Mouse (Mus musculus): Measurements from ENCODE around the gene Rfesd. TPM values are rescaled to one million over a fixed set of nuclear protein-coding genes. Genes with fewer than 3 reads are reported as not detected.

The Rfesd gene
- 6.0 TPM for polyA plus RNA-seq (2012; fragmentation: generic; extraction: Trizol)
- long read RNA-seq, experiment 1, partial matches to known transcripts, result 2 of 9 reads
- long read RNA-seq, experiment 1, other reads (novel, unspliced or antisense), result 4 of 9 reads
- long read RNA-seq, experiment 2, transcript Rfesd-203 (4 exons, 1,436 nt), result major isoform, 5 of 9 reads
- long read RNA-seq, experiment 2, partial matches to known transcripts, result 0 of 9 reads
- long read RNA-seq, experiment 2, other reads (novel, unspliced or antisense), result 2 of 9 reads

DNA sequence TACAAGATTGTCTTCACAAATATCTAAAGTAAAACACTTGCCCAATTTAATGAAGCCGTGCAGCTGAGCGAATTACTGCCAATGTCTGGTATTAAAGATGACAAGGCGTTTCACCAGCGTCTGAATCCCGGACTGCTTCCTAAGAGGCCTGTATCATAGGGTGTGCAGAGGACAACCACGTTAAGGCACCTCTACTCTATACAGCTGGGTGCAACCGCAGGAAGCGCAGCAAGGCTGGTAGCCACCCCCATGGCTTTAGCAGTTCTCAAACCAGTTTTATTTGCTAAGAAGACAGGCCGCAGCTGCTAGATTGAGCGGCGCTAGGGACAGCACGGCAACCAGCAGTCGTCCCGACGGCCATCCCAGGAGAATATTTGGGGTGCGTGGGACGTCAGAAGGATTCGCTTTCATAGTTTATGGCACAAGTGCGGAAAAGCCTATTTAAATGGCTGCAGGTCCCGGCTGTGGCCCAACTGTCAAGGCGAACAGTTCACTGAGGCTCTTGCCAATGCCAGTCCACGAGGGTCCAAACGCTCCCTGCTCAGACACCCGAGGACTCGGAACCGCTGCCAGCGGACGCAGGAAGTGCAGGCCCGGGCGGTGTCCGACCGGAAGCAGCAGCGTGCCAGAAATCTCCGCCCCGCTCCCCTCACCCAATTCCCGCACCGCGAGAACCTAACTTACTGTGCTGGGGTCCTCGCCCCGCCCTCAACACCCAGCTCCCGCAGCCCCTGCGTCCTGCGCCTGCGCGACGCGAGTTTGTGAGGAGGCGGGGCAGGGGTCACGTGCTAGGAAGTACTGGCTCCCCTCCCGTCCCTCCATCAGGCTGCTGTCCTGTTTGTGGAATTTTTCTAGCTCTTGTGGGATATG is at the start of gene Rfesd:
TSS of gene Rfesd (minus strand) at position 746 of the 870 bp plus-strand sequence.
- peak within 1 kb of the TSS; percentile 55 for H3K4me3 ChIP-seq (ENCODE audit: insufficient read depth, poor library complexity, severe bottlenecking)
- no peaks in the 10 kb centered on the region for H3K36me3 ChIP-seq (ENCODE audit: control insufficient read depth, insufficient read depth)
- no peaks in the 10 kb centered on the region for H3K79me3 ChIP-seq (ENCODE audit: low read depth)
- no peak for TF ChIP-seq FOSL1 (IDR thresholded peaks at IDR 0.05; ENCODE audit: insufficient read depth, low read length, poor library complexity, severe bottlenecking)
- TF ChIP-seq MYOD1 (IDR thresholded peaks at IDR 0.05; ENCODE audit: control insufficient read depth, insufficient read length, low read depth), result no peak
- TF ChIP-seq USF1 (IDR thresholded peaks at IDR 0.05; ENCODE audit: low read depth), result peak; percentile 88
- no peak for TF ChIP-seq MYOG (IDR thresholded peaks at IDR 0.05; ENCODE audit: control insufficient read depth, extremely low read depth, insufficient read length)
- TF ChIP-seq MAX (IDR thresholded peaks at IDR 0.05), result peak; percentile 10
- no peak for TF ChIP-seq CEBPB (IDR thresholded peaks at IDR 0.05; ENCODE audit: low read depth)
- no peak for TF ChIP-seq CTCF (IDR thresholded peaks at IDR 0.05; ENCODE audit: control insufficient read depth, insufficient read depth, insufficient read length)
- peaks cover 11% of the 10 kb centered on the region for H3K79me2 ChIP-seq (ENCODE audit: control insufficient read depth, insufficient read depth)
- no peaks in the 10 kb centered on the region for H3K27me3 ChIP-seq (ENCODE audit: control insufficient read depth, insufficient read depth, insufficient read length)
- H3ac ChIP-seq (ENCODE audit: control insufficient read depth, insufficient read length, low read depth), result peak within 1 kb of the TSS; percentile 75

DNA sequence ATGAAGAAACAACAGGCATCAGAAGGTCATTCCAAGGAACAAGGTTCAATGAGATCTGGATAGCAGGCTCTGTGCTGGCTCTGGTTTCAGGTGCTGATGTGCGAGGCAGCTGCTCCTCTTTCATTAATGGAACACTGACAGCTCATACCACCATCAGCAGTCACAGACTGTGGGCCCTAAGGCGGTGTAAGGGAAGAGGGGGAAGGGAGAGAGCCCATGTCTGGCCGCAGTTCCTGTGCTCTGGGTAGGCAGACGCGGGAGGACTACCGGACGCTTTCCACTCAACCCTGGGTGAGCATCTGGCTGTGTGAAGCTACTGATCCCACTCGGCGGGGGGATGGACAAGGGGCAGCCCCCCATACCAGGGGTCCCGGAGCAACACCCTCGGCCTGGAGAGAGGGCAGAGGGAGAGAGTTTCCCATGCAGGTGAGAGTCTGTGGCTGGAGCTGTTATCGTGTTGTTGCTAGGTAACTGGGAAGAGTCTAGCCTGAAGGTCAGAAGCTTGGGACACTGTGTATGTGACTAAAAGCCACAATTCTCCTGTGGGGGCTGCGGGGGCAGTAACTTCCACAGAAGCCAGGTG is 45.9 kb upstream of the Rfesd start:
- TF ChIP-seq CTCF (IDR thresholded peaks at IDR 0.05; ENCODE audit: control insufficient read depth, insufficient read depth, insufficient read length) (no peak), FOSL1 (IDR thresholded peaks at IDR 0.05; ENCODE audit: insufficient read depth, low read length, poor library complexity, severe bottlenecking) (no peak), USF1 (IDR thresholded peaks at IDR 0.05; ENCODE audit: low read depth) (no peak), MAX (IDR thresholded peaks at IDR 0.05) (no peak), MYOG (IDR thresholded peaks at IDR 0.05; ENCODE audit: control insufficient read depth, extremely low read depth, insufficient read length) (no peak)
- H3K79me2 ChIP-seq (ENCODE audit: control insufficient read depth, insufficient read depth), result no peaks in the 10 kb centered on the region
- H3K27me3 ChIP-seq (ENCODE audit: control insufficient read depth, insufficient read depth, insufficient read length), result no peaks in the 10 kb centered on the region
- peaks cover 7% of the 10 kb centered on the region for H3K36me3 ChIP-seq (ENCODE audit: control insufficient read depth, insufficient read depth)
- no peak overlapping the region for H3K4me3 ChIP-seq (ENCODE audit: insufficient read depth, poor library complexity, severe bottlenecking)
- H3K79me3 ChIP-seq (ENCODE audit: low read depth), result no peaks in the 10 kb centered on the region
- H3ac ChIP-seq (ENCODE audit: control insufficient read depth, insufficient read length, low read depth), result no peak overlapping the region

DNA sequence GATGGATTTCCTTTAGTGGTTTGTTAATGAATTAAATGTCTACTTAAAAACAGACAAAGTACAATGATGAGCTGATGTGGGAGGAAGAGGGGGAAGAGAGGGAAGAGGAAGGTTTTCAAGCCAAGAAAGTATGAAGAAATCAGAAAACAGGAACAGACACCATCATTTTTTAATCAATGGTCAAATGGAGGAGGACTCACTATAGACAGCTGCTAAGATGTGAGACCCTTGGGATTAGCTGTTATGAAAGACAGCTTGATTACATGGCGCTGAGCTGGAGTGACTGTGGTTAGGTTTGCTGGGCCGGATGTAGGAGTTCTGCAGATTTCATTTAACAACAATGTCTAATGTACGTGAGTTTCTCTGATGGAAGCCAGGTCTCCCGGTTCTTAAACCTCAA is 45.0 kb upstream of the Rfesd start:
- H3K4me3 ChIP-seq (ENCODE audit: insufficient read depth, poor library complexity, severe bottlenecking), result no peak overlapping the region
- H3K79me2 ChIP-seq (ENCODE audit: control insufficient read depth, insufficient read depth), result no peaks in the 10 kb centered on the region
- H3K27me3 ChIP-seq (ENCODE audit: control insufficient read depth, insufficient read depth, insufficient read length), result no peaks in the 10 kb centered on the region
- H3ac ChIP-seq (ENCODE audit: control insufficient read depth, insufficient read length, low read depth), result no peak overlapping the region
- H3K79me3 ChIP-seq (ENCODE audit: low read depth), result no peaks in the 10 kb centered on the region
- peaks cover 7% of the 10 kb centered on the region for H3K36me3 ChIP-seq (ENCODE audit: control insufficient read depth, insufficient read depth)
- no peak for TF ChIP-seq FOSL1 (IDR thresholded peaks at IDR 0.05; ENCODE audit: insufficient read depth, low read length, poor library complexity, severe bottlenecking)
- no peak for TF ChIP-seq CTCF (IDR thresholded peaks at IDR 0.05; ENCODE audit: control insufficient read depth, insufficient read depth, insufficient read length)
- TF ChIP-seq MYOD1 (IDR thresholded peaks at IDR 0.05; ENCODE audit: control insufficient read depth, insufficient read length, low read depth), result no peak
- no peak for TF ChIP-seq CEBPB (IDR thresholded peaks at IDR 0.05; ENCODE audit: low read depth)
- TF ChIP-seq USF1 (IDR thresholded peaks at IDR 0.05; ENCODE audit: low read depth), result no peak
- no peak for TF ChIP-seq MYOG (IDR thresholded peaks at IDR 0.05; ENCODE audit: control insufficient read depth, extremely low read depth, insufficient read length)
- TF ChIP-seq MAX (IDR thresholded peaks at IDR 0.05), result no peak

DNA sequence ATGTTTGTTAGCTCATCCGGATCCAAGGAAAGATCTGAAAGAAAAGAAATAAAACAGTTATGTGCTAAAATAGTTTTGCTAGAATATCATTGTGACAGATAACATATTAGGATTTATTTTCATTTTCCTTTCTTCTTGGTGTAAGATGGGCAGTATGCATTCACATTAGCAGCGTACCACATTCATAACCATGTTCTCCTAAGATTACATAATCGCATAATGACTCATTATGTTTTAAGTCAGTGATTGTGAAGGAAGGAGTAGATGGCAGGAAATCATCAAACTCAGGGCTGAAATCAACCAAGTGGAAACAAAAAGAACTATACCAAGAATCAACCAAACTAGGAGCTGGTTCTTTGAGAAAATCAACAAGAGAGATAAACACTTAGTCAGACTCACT is 44.0 kb upstream of the Rfesd start:
- no peak for TF ChIP-seq MYOD1 (IDR thresholded peaks at IDR 0.05; ENCODE audit: control insufficient read depth, insufficient read length, low read depth)
- TF ChIP-seq CTCF (IDR thresholded peaks at IDR 0.05; ENCODE audit: control insufficient read depth, insufficient read depth, insufficient read length), result no peak
- no peak for TF ChIP-seq USF1 (IDR thresholded peaks at IDR 0.05; ENCODE audit: low read depth)
- TF ChIP-seq FOSL1 (IDR thresholded peaks at IDR 0.05; ENCODE audit: insufficient read depth, low read length, poor library complexity, severe bottlenecking), result no peak
- no peak for TF ChIP-seq CEBPB (IDR thresholded peaks at IDR 0.05; ENCODE audit: low read depth)

DNA sequence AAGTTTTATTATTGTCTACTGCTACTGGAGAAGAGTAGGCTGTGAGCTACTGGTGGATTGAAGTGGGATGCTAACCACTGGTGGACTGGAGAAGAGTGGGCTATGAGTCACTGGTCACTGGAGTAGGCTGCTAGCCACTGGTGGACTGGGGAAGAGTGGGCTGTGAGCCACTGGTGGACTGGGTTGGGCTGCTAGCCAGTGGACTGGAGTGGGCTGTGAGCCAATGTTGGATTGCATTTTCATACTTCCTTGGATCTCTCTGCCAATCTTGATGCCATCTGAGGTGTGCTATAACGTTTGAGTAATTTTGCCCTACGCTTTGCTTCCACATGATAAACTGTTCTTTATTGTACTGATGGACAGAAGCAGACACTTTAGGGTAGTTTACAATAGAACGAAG is 43.6 kb upstream of the Rfesd start:
- H3ac ChIP-seq (ENCODE audit: control insufficient read depth, insufficient read length, low read depth), result no peak overlapping the region
- no peaks in the 10 kb centered on the region for H3K27me3 ChIP-seq (ENCODE audit: control insufficient read depth, insufficient read depth, insufficient read length)
- no peaks in the 10 kb centered on the region for H3K79me3 ChIP-seq (ENCODE audit: low read depth)
- TF ChIP-seq USF1 (IDR thresholded peaks at IDR 0.05; ENCODE audit: low read depth) (no peak), FOSL1 (IDR thresholded peaks at IDR 0.05; ENCODE audit: insufficient read depth, low read length, poor library complexity, severe bottlenecking) (no peak), MAX (IDR thresholded peaks at IDR 0.05) (no peak), CEBPB (IDR thresholded peaks at IDR 0.05; ENCODE audit: low read depth) (no peak), CTCF (IDR thresholded peaks at IDR 0.05; ENCODE audit: control insufficient read depth, insufficient read depth, insufficient read length) (no peak)
- no peaks in the 10 kb centered on the region for H3K79me2 ChIP-seq (ENCODE audit: control insufficient read depth, insufficient read depth)
- peaks cover 7% of the 10 kb centered on the region for H3K36me3 ChIP-seq (ENCODE audit: control insufficient read depth, insufficient read depth)
- no peak overlapping the region for H3K4me3 ChIP-seq (ENCODE audit: insufficient read depth, poor library complexity, severe bottlenecking)

More for the DNA sequence above, 44.0 kb upstream of the Rfesd start:
- no peak overlapping the region for H3K4me3 ChIP-seq (ENCODE audit: insufficient read depth, poor library complexity, severe bottlenecking)
- H3K79me2 ChIP-seq (ENCODE audit: control insufficient read depth, insufficient read depth), result no peaks in the 10 kb centered on the region
- H3K36me3 ChIP-seq (ENCODE audit: control insufficient read depth, insufficient read depth), result peaks cover 7% of the 10 kb centered on the region
- H3ac ChIP-seq (ENCODE audit: control insufficient read depth, insufficient read length, low read depth), result no peak overlapping the region
- H3K27me3 ChIP-seq (ENCODE audit: control insufficient read depth, insufficient read depth, insufficient read length), result no peaks in the 10 kb centered on the region
- H3K79me3 ChIP-seq (ENCODE audit: low read depth), result no peaks in the 10 kb centered on the region

Measured in C2C12 (cell line).